Comparison of ENCODE assay signal across 8 mouse cellular contexts in the genomic region with DNA sequence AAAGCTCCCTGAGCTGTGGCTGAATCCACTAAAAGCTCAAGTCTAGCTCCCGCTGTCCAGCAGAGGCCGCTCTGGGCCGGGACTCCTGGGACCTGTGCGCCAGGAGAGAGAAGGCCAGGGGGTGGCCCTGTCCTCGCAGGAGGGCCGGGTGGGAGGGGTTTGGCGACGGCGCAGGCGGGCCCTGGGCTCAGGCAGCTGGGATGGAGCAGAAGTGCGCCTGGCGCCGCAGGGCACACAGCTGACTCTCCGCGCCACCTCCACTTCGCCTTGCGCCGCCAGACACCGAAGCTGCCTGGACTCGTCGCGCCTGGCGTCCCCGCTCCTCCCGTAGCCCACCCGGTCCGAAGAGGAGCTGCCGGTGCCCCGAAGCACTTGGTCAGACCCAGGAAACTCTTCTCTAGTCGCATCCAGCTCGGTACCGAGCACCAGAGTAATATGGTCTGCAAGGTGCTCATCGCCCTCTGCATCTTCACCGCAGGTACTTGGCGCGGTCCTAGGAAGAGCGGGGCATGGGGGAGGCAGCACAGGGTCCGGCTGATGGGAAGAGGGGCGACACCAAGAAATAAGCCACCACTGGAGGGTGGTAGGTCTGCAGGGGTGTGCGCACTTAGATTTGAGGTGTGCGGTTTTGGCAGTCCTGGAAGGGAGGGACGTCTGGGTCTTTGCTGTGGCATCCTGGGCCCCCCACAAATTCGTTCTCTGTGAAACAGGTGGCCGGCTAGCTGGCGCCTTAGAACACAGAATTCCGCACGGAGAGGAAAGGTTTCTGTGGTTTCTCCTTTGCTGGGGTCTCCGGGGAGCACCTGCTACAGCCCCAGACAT. TPM values are rescaled to one million over a fixed set of nuclear protein-coding genes. Genes with fewer than 3 reads are reported as not detected.
DNase-seq lines count a peak whose midpoint lies in the region; ATAC-seq and TF ChIP-seq lines count a peak whose summit lies in the region.

Parm1 (plus strand) TSS at position 136 of the 822 bp plus-strand sequence.

- peak; percentile 77 for TF ChIP-seq CTCF in hindbrain, postnatal 0 days (IDR thresholded peaks at IDR 0.05; ENCODE audit: low read depth)
- TF ChIP-seq CTCF in left cerebral cortex, adult 2 months (IDR thresholded peaks at IDR 0.05), result peak; percentile 67

- H3K4me3 ChIP-seq in hindbrain, postnatal 0 days (ENCODE audit: low read length), result peak within 1 kb of the TSS; percentile 41
- peak within 1 kb of the TSS; percentile 77 for H3K4me3 ChIP-seq in left cerebral cortex, adult 2 months

- intact Hi-C loops in left cerebral cortex, adult 2 months (cut with DNase I), result loop anchor here (2.0 kb wide), 4 partner anchors 53 to 485 kb away; no protein-coding TSS in a partner anchor

- peak within 1 kb of the TSS; percentile 35 for H3K9ac ChIP-seq in hindbrain, postnatal 0 days (replicated peaks; ENCODE audit: low read length)

- WGBS in hindbrain, postnatal 0 days, result 2% methylated on average over 46 of the region's 48 CpGs

- ATAC-seq in hindbrain, postnatal 0 days, result peak; percentile 95
- peak; percentile 85 for ATAC-seq in megakaryocyte, adult 5-6 weeks (ENCODE audit: poor library complexity, severe bottlenecking)

- peaks cover 9% of the 10 kb centered on the region for H3K4me1 ChIP-seq in hindbrain, postnatal 0 days (ENCODE audit: insufficient read depth, low read length)

- no peaks in the 10 kb centered on the region for H3K36me3 ChIP-seq in hindbrain, postnatal 0 days (ENCODE audit: insufficient read depth, low read length)

- H3K4me2 ChIP-seq in hindbrain, postnatal 0 days (ENCODE audit: low read depth, low read length), result peak within 1 kb of the TSS; percentile 87

- peak; percentile 90 for DNase-seq in adipocyte (ENCODE audit: low spot score)
- DNase-seq in cerebellum, postnatal 4 days (ENCODE audit: low spot score in 2 of 2), result peak; percentile 59 to 72
- DNase-seq in gastrocnemius, adult 8-10 months (ENCODE audit: low spot score in 2 of 2), result peak; percentile 72 to 76
- peak; percentile 90 for DNase-seq in hindbrain, postnatal 0 days (ENCODE audit: low spot score)
- peak; percentile 79 to 81 for DNase-seq in left cerebral cortex, adult 2 months (ENCODE audit: extremely low spot score in 1 of 2, low spot score in 2 of 2)
- peak; percentile 77 to 80 for DNase-seq in right cerebral cortex, adult 2 months (ENCODE audit: low spot score in 2 of 2)
- peak; percentile 80 for DNase-seq in urinary bladder, postnatal 25 days (ENCODE audit: low spot score)

- no peak within 1 kb of the TSS for H3K27ac ChIP-seq in hindbrain, postnatal 0 days
- H3K27ac ChIP-seq in left cerebral cortex, adult 2 months, result peak within 1 kb of the TSS; percentile 82

- no peaks in the 10 kb centered on the region for H3K9me3 ChIP-seq in hindbrain, postnatal 0 days (ENCODE audit: low read length)

- H3K27me3 ChIP-seq in hindbrain, postnatal 0 days (ENCODE audit: insufficient read depth, low read length), result no peaks in the 10 kb centered on the region

RNA-seq across cellular contexts. Expression of gene Parm1, which starts in this region (rescaled TPM):
- 10 to 100 TPM; 18.4 to 26.4 (median 23.3) TPM for total RNA-seq in gastrocnemius, adult 8-10 months (2022)
- total RNA-seq in hindbrain, postnatal 0 days (2014; rRNA removed), result 7.7 and 9.6 TPM in 2 replicates
- polyA plus RNA-seq in hindbrain, postnatal 0 days (2015; fragmentation: Nextera tagmentation; extraction: Ambion mirVana), result 8.1 and 8.4 TPM in 2 replicates
- 10 to 100 TPM; 40.3 to 41.5 TPM for total RNA-seq in left cerebral cortex, adult 2 months (2021)
- total RNA-seq in megakaryocyte, adult 5-6 weeks (2015), result 0.07 and 0.11 TPM in 2 replicates
- not detected in 2 replicates for total RNA-seq in megakaryocyte, adult 5-6 weeks (2017)

Comparison
In these comparisons a context has a peak if more than half of its experiments do, and no peak if none do; other contexts are left out.
1. Peak in ATAC-seq in megakaryocyte, adult 5-6 weeks; RNA of the gene not detected or under 1 TPM.